Mouse (Mus musculus): ENCODE results near the gene Ces4a.
"Not testable (repeated sequence)": the region's sequence is repeated elsewhere in the genome, so short reads cannot be mapped to it uniquely, and the experiment has no call there.

- not testable (repeated sequence) for TF ChIP-seq CTCF (IDR thresholded peaks at IDR 0.05; ENCODE audit: control insufficient read depth, insufficient read depth, insufficient read length); MAX (IDR thresholded peaks at IDR 0.05); USF1 (IDR thresholded peaks at IDR 0.05; ENCODE audit: low read depth); CEBPB (IDR thresholded peaks at IDR 0.05; ENCODE audit: low read depth)
These were observed 43.7 kb downstream of the Ces4a start for GRCm38 (mm10) chr8:105175287-105175686.

All from C2C12 (cell line).